8 mouse cellular contexts compared by ENCODE assay signal in genomic region chr14:84443761-84444160, GRCm38 (mm10). TPM values are rescaled to one million over a fixed set of nuclear protein-coding genes. Genes with fewer than 3 reads are reported as not detected.
A peak's percentile ranks its signal among the peaks of the same experiment; 100 is the strongest.
DNase-seq lines count a peak whose midpoint lies in the region; ATAC-seq and TF ChIP-seq lines count a peak whose summit lies in the region.

No protein-coding gene starts in this region.

- H3K9ac ChIP-seq in hindbrain, embryonic 16.5 days (ENCODE audit: low read depth, low read length) = peak overlapping the region; percentile 70
- peak overlapping the region; percentile 76 for H3K9ac ChIP-seq in midbrain, embryonic 13.5 days (replicated peaks)

- H3K36me3 ChIP-seq in hindbrain, embryonic 16.5 days (ENCODE audit: control insufficient read depth, insufficient read depth, low read length) = no peaks in the 10 kb centered on the region
- no peaks in the 10 kb centered on the region for H3K36me3 ChIP-seq in midbrain, embryonic 13.5 days

- peak overlapping the region; percentile 76 for H3K4me2 ChIP-seq in hindbrain, embryonic 16.5 days (ENCODE audit: low read length)
- peak overlapping the region; percentile 94 for H3K4me2 ChIP-seq in midbrain, embryonic 13.5 days (replicated peaks)

- no peak for TF ChIP-seq POLR2A in cortical plate, adult 2 months (IDR thresholded peaks at IDR 0.05; ENCODE audit: extremely low read depth, insufficient read depth, low read length)

- no peaks in the 10 kb centered on the region for H3K27me3 ChIP-seq in hindbrain, embryonic 16.5 days (replicated peaks; ENCODE audit: control insufficient read depth, insufficient read depth, low read length)
- peaks cover 17% of the 10 kb centered on the region for H3K27me3 ChIP-seq in midbrain, embryonic 13.5 days

- no peaks in the 10 kb centered on the region for H3K4me1 ChIP-seq in cortical plate, adult 2 months (ENCODE audit: control insufficient read depth, insufficient read depth, low read length)
- peaks cover 3% of the 10 kb centered on the region; the same call in 1 of the 2 replicates for H3K4me1 ChIP-seq in hindbrain, embryonic 16.5 days (ENCODE audit: control insufficient read depth, insufficient read depth, low read depth, low read length)
- peaks cover 24% of the 10 kb centered on the region for H3K4me1 ChIP-seq in midbrain, embryonic 13.5 days (replicated peaks)

- no peak for ATAC-seq in hindbrain, embryonic 16.5 days
- no peak; the same call in 1 of the 2 replicates for ATAC-seq in midbrain, embryonic 13.5 days
- no peak for ATAC-seq in cerebellum, adult (ENCODE audit: insufficient number of reproducible peaks, low FRiP score, low TSS enrichment)

- WGBS in hindbrain, embryonic 16.5 days = under 1% methylated on average over 13 of the region's 13 CpGs
- WGBS in midbrain, embryonic 13.5 days = 0% methylated on average over 13 of the region's 13 CpGs

- peak; percentile 46 for DNase-seq in kidney, adult 9 months
- no peak for DNase-seq in kidney, postnatal 14 days
- no peak for DNase-seq in cerebellum, adult 9-11 months
- DNase-seq in adipocyte (ENCODE audit: low spot score) = no peak

- no peak for TF ChIP-seq CTCF in cortical plate, adult 2 months (IDR thresholded peaks at IDR 0.05; ENCODE audit: extremely low read depth, insufficient read depth, low read length)

- peak overlapping the region; percentile 47; the same call in 1 of the 2 replicates for H3K27ac ChIP-seq in cortical plate, adult 2 months (ENCODE audit: insufficient read depth, low read length)
- peak overlapping the region; percentile 90 for H3K27ac ChIP-seq in hindbrain, embryonic 16.5 days (ENCODE audit: low read depth, low read length)
- H3K27ac ChIP-seq in midbrain, embryonic 13.5 days = peak overlapping the region; percentile 87

- peak overlapping the region; percentile 82 for H3K4me3 ChIP-seq in cortical plate, adult 2 months (ENCODE audit: insufficient read depth, low read length)
- H3K4me3 ChIP-seq in hindbrain, embryonic 16.5 days (ENCODE audit: low read length) = peak overlapping the region; percentile 78
- H3K4me3 ChIP-seq in midbrain, embryonic 13.5 days (replicated peaks) = peak overlapping the region; percentile 70

- H3K9me3 ChIP-seq in hindbrain, embryonic 16.5 days (ENCODE audit: control insufficient read depth, low read length) = no peaks in the 10 kb centered on the region
- H3K9me3 ChIP-seq in midbrain, embryonic 13.5 days = no peaks in the 10 kb centered on the region

RNA-seq across cellular contexts. Expression of gene Pcdh17, which starts 0.4 kb away (rescaled TPM):
- polyA plus RNA-seq in cortical plate, adult 2 months (2012; rRNA removed) = 10.2 and 11.3 TPM in 2 replicates
- 35.5 and 35.7 TPM in 2 replicates for polyA plus RNA-seq in hindbrain, embryonic 16.5 days (2015; fragmentation: Nextera tagmentation; extraction: Ambion mirVana)
- 15.3 and 17.6 TPM in 2 replicates for polyA plus RNA-seq in midbrain, embryonic 13.5 days (2015; fragmentation: Nextera tagmentation; extraction: Ambion mirVana)
